Mouse (Mus musculus): Measurements from ENCODE around the gene Etv4. TPM values are rescaled to one million over a fixed set of nuclear protein-coding genes. Genes with fewer than 3 reads are reported as not detected.

Gene Etv4
- polyA plus RNA-seq, 1 experiment from 2014 or later, result 12.6 TPM

GRCm38 (mm10) chr11:101814375-101815102 is 29.4 kb upstream of the Etv4 start:
- H3K4me1 ChIP-seq (replicated peaks; ENCODE audit: control insufficient read depth, insufficient read depth, low read length), result peaks cover 18% of the 10 kb centered on the region
- peak overlapping the region; percentile 53 for H3K9ac ChIP-seq
- DNase-seq (ENCODE audit: low spot score), result peak; percentile 79
- peak overlapping the region; percentile 46 for H3K4me2 ChIP-seq (replicated peaks)
- peak; percentile 40; the same call in 1 of the 2 replicates for ATAC-seq (ENCODE audit: low FRiP score)
- H3K27me3 ChIP-seq (ENCODE audit: control insufficient read depth, insufficient read depth, low read length), result 0 out of 2 replicates have a peak, but pooled peaks cover 3% of the 10 kb centered on the region
- H3K4me3 ChIP-seq (replicated peaks; ENCODE audit: low read length), result peak overlapping the region; percentile 10
- H3K27ac ChIP-seq, result no peak overlapping the region
- H3K36me3 ChIP-seq (replicated peaks; ENCODE audit: control insufficient read depth, insufficient read depth), result no peaks in the 10 kb centered on the region
- WGBS, result 7% methylated on average over 23 of the region's 23 CpGs
- H3K9me3 ChIP-seq (ENCODE audit: control insufficient read depth, low read length), result no peaks in the 10 kb centered on the region

GRCm38 (mm10) chr11:101813259-101813658 is 28.1 kb upstream of the Etv4 start:
- Histone ChIP-seq H3K9me3 (ENCODE audit: control insufficient read depth, low read length) (no peaks in the 10 kb centered on the region), H3K27ac (no peak overlapping the region), H3K9ac (no peak overlapping the region), H3K36me3 (replicated peaks; ENCODE audit: control insufficient read depth, insufficient read depth) (no peaks in the 10 kb centered on the region), H3K4me2 (replicated peaks) (no peak overlapping the region), H3K4me1 (replicated peaks; ENCODE audit: control insufficient read depth, insufficient read depth, low read length) (peaks cover 18% of the 10 kb centered on the region), H3K27me3 (ENCODE audit: control insufficient read depth, insufficient read depth, low read length) (0 out of 2 replicates have a peak, but pooled peaks cover 3% of the 10 kb centered on the region), H3K4me3 (replicated peaks; ENCODE audit: low read length) (no peak overlapping the region)
- 3% methylated on average over 7 of the region's 7 CpGs for WGBS
- ATAC-seq (ENCODE audit: low FRiP score) (no peak), DNase-seq (ENCODE audit: low spot score) (peak; percentile 91)

DNA sequence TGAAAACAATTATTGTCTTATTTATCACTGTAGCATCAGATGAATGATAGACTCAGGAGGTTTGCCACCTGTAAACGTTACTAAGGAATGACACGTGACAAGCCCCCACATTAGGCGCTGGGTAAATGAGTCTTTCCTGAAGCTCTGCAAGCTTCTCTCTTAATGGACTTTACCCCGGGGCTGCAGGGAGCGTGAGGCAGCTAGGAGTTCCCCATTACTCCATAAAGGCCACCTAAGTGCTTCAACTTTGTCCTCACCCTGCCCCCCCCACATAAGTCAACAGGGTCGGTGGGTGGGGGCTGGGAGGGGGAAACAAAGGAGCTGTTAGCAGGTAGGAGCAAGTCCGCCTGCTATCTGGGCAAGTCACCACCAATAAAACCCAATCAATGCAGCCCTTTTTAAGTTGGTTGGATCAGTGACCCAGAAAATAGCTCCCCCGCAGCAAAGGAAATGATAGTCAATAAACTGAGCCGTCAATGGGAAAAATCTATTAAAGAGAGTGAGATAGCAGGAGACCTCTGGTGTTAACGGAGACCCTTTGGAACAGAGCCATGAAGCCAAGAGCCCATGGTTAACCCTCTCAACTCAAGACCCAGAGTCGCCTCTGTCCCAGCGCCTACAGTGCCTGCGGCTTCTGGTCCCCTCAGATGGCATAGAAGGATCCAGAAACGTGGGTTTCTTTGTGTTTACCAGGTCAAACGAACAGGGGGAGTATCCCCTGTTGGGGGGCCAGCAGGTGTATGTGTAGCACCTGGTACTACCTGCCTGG is 24.1 kb upstream of the Etv4 start:
- no peak for DNase-seq (ENCODE audit: low spot score)
- 35% methylated on average over 15 of the region's 15 CpGs for WGBS

DNA sequence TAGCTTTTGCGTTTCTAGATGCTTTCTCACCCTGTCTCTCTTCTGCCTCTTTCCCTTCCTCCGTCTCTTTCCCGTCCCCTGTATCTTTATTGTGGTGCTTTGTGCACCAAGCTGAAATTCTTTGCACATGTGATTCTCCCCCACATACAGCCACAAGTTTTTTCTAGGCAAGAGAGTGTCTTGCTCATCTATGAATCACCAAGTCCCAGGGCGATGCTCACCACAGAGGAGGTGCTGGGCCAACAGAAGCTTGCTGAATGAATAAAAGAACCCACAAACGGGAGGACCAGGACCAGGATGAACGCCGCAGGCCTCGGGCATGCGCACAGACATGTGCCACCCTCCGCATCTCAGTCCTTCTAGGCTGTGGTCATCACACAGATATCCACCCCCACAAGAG is 22.1 kb upstream of the Etv4 start:
- Histone ChIP-seq H3K27me3 (ENCODE audit: control insufficient read depth, insufficient read depth, low read length) (no peaks in the 10 kb centered on the region; the same call in 1 of the 2 replicates), H3K9me3 (ENCODE audit: control insufficient read depth, low read length) (no peaks in the 10 kb centered on the region), H3K4me3 (replicated peaks; ENCODE audit: low read length) (no peak overlapping the region), H3K9ac (no peak overlapping the region), H3K4me2 (replicated peaks) (no peak overlapping the region), H3K4me1 (replicated peaks; ENCODE audit: control insufficient read depth, insufficient read depth, low read length) (no peaks in the 10 kb centered on the region), H3K36me3 (replicated peaks; ENCODE audit: control insufficient read depth, insufficient read depth) (no peaks in the 10 kb centered on the region), H3K27ac (no peak overlapping the region)
- 90% methylated on average over 10 of the region's 10 CpGs for WGBS
- ATAC-seq (ENCODE audit: low FRiP score) (no peak), DNase-seq (ENCODE audit: low spot score) (no peak)

More for the DNA sequence above, 24.1 kb upstream of the Etv4 start:
- H3K4me2 ChIP-seq (replicated peaks), result no peak overlapping the region
- no peak overlapping the region for H3K9ac ChIP-seq
- H3K4me3 ChIP-seq (replicated peaks; ENCODE audit: low read length), result no peak overlapping the region
- H3K27ac ChIP-seq, result no peak overlapping the region
- ATAC-seq (ENCODE audit: low FRiP score), result no peak
- peaks cover 3% of the 10 kb centered on the region; the same call in 1 of the 2 replicates for H3K27me3 ChIP-seq (ENCODE audit: control insufficient read depth, insufficient read depth, low read length)
- no peaks in the 10 kb centered on the region for H3K9me3 ChIP-seq (ENCODE audit: control insufficient read depth, low read length)
- no peaks in the 10 kb centered on the region for H3K36me3 ChIP-seq (replicated peaks; ENCODE audit: control insufficient read depth, insufficient read depth)
- H3K4me1 ChIP-seq (replicated peaks; ENCODE audit: control insufficient read depth, insufficient read depth, low read length), result peaks cover 3% of the 10 kb centered on the region; the same call in 1 of the 2 replicates

GRCm38 (mm10) chr11:101806741-101807140 is 21.6 kb upstream of the Etv4 start:
- H3K27me3 ChIP-seq (ENCODE audit: control insufficient read depth, insufficient read depth, low read length), result no peaks in the 10 kb centered on the region; the same call in 1 of the 2 replicates
- WGBS, result 61% methylated on average over 12 of the region's 12 CpGs
- no peaks in the 10 kb centered on the region for H3K4me1 ChIP-seq (replicated peaks; ENCODE audit: control insufficient read depth, insufficient read depth, low read length)
- H3K4me3 ChIP-seq (replicated peaks; ENCODE audit: low read length), result no peak overlapping the region
- H3K36me3 ChIP-seq (replicated peaks; ENCODE audit: control insufficient read depth, insufficient read depth), result no peaks in the 10 kb centered on the region
- ATAC-seq (ENCODE audit: low FRiP score), result no peak
- no peak overlapping the region for H3K27ac ChIP-seq
- H3K9ac ChIP-seq, result no peak overlapping the region
- no peaks in the 10 kb centered on the region for H3K9me3 ChIP-seq (ENCODE audit: control insufficient read depth, low read length)
- H3K4me2 ChIP-seq (replicated peaks), result no peak overlapping the region
- no peak for DNase-seq (ENCODE audit: low spot score)

DNA sequence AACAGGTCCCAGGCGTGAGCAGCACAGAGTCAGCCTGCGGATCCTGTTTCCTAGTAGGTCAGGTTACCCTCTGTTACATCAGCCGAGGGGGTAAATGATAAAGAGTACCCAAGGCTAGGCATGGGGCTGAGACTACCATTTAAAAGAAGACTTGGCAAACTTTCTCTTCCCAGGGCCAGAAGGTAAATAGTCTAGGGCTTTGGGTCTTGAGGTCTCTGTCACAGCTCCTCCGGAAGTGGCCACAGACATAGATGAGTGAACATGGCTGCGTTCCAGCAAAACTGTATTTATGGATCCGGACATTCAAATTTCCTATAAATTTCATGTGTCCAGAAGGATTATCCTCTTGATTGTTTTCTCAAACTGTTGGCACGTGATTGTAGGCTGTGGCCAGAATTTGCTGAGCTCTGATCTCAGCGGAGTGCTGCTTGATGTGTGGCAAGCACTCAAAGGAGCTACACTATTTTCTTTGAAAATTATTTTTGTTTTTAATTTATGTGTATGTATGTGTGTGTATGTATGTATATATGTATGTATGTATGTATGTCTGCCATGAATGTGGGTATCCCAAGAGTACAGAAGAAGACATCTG is 20.0 kb upstream of the Etv4 start:
- ATAC-seq (ENCODE audit: low FRiP score), result no peak
- 88% methylated on average over 8 of the region's 8 CpGs for WGBS

DNA sequence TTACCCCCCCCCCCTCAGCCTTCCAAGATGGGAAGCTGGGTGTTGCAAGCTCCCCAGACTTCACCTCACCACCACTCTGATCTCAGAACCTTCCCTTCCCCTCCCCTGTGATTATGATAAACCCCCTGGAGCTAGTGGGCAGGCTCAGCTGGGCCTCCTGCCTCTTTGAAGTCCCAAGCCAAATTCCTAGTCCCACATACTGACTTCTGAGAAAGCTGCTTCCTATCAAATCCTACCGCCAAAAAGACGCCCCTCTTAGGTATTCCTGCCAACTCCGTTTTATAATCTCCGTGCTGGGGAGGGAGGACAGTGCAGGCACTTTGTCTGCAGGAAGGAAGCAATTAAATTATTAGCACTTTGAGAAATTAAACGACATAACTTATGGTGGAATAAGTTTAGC is 16.2 kb upstream of the Etv4 start:
- 16% methylated on average over 5 of the region's 5 CpGs for WGBS
- no peak overlapping the region for H3K9ac ChIP-seq
- no peak overlapping the region for H3K4me2 ChIP-seq (replicated peaks)
- no peaks in the 10 kb centered on the region for H3K9me3 ChIP-seq (ENCODE audit: control insufficient read depth, low read length)
- no peaks in the 10 kb centered on the region for H3K36me3 ChIP-seq (replicated peaks; ENCODE audit: control insufficient read depth, insufficient read depth)
- DNase-seq (ENCODE audit: low spot score) (no peak), ATAC-seq (ENCODE audit: low FRiP score) (no peak)
- H3K27me3 ChIP-seq (ENCODE audit: control insufficient read depth, insufficient read depth, low read length), result no peaks in the 10 kb centered on the region
- no peaks in the 10 kb centered on the region for H3K4me1 ChIP-seq (replicated peaks; ENCODE audit: control insufficient read depth, insufficient read depth, low read length)
- H3K27ac ChIP-seq, result no peak overlapping the region
- H3K4me3 ChIP-seq (replicated peaks; ENCODE audit: low read length), result no peak overlapping the region

More for the DNA sequence above, 20.0 kb upstream of the Etv4 start:
- no peak for DNase-seq (ENCODE audit: low spot score)
- Histone ChIP-seq H3K9ac (no peak overlapping the region), H3K27ac (no peak overlapping the region), H3K4me3 (replicated peaks; ENCODE audit: low read length) (no peak overlapping the region), H3K4me2 (replicated peaks) (no peak overlapping the region), H3K4me1 (replicated peaks; ENCODE audit: control insufficient read depth, insufficient read depth, low read length) (no peaks in the 10 kb centered on the region), H3K9me3 (ENCODE audit: control insufficient read depth, low read length) (no peaks in the 10 kb centered on the region), H3K36me3 (replicated peaks; ENCODE audit: control insufficient read depth, insufficient read depth) (no peaks in the 10 kb centered on the region), H3K27me3 (ENCODE audit: control insufficient read depth, insufficient read depth, low read length) (no peaks in the 10 kb centered on the region; the same call in 1 of the 2 replicates)

- DNase-seq (ENCODE audit: low spot score) (no peak), ATAC-seq (ENCODE audit: low FRiP score) (no peak)
- Histone ChIP-seq H3K27me3 (ENCODE audit: control insufficient read depth, insufficient read depth, low read length) (no peaks in the 10 kb centered on the region), H3K36me3 (replicated peaks; ENCODE audit: control insufficient read depth, insufficient read depth) (no peaks in the 10 kb centered on the region), H3K9ac (no peak overlapping the region), H3K27ac (no peak overlapping the region), H3K9me3 (ENCODE audit: control insufficient read depth, low read length) (no peaks in the 10 kb centered on the region), H3K4me1 (replicated peaks; ENCODE audit: control insufficient read depth, insufficient read depth, low read length) (no peaks in the 10 kb centered on the region), H3K4me2 (replicated peaks) (no peak overlapping the region), H3K4me3 (replicated peaks; ENCODE audit: low read length) (no peak overlapping the region)
- 37% methylated on average over 8 of the region's 8 CpGs for WGBS
These were observed 12.9 kb upstream of the Etv4 start for GRCm38 (mm10) chr11:101798083-101798482.

- Histone ChIP-seq H3K9ac (no peak overlapping the region), H3K36me3 (replicated peaks; ENCODE audit: control insufficient read depth, insufficient read depth) (no peaks in the 10 kb centered on the region), H3K4me3 (replicated peaks; ENCODE audit: low read length) (no peak overlapping the region), H3K4me1 (replicated peaks; ENCODE audit: control insufficient read depth, insufficient read depth, low read length) (no peaks in the 10 kb centered on the region), H3K4me2 (replicated peaks) (no peak overlapping the region), H3K27ac (no peak overlapping the region), H3K9me3 (ENCODE audit: control insufficient read depth, low read length) (no peaks in the 10 kb centered on the region), H3K27me3 (ENCODE audit: control insufficient read depth, insufficient read depth, low read length) (no peaks in the 10 kb centered on the region)
- ATAC-seq (ENCODE audit: low FRiP score), result no peak
- DNase-seq (ENCODE audit: low spot score), result no peak
- 86% methylated on average over 2 of the region's 2 CpGs for WGBS
These were observed 12.2 kb upstream of the Etv4 start for GRCm38 (mm10) chr11:101797355-101797754.
